Mouse (Mus musculus): Measurements from ENCODE around the gene Tmem256. TPM values are rescaled to one million over a fixed set of nuclear protein-coding genes. Genes with fewer than 3 reads are reported as not detected.

The Tmem256 gene
- total RNA-seq, 2 experiments from 2014 or later: 186 to 199 TPM

- intact Hi-C loops (cut with DNase I): no loop called here
- DNase-seq (ENCODE audit: low spot score): no peak
Measured at GRCm38 (mm10) chr11:69806378-69806777, 31.9 kb upstream of the Tmem256 start.

- DNase-seq (ENCODE audit: low spot score): no peak
- intact Hi-C loops (cut with DNase I): no loop called here
Measured at GRCm38 (mm10) chr11:69807641-69808040, 30.7 kb upstream of the Tmem256 start.

- intact Hi-C loops (cut with DNase I): loop anchor here (2.0 kb wide), 1 partner anchor 17 kb away; no protein-coding TSS in a partner anchor
- no peak for DNase-seq (ENCODE audit: low spot score)
Measured at GRCm38 (mm10) chr11:69810280-69810679, 28.0 kb upstream of the Tmem256 start.

GRCm38 (mm10) chr11:69815155-69815554, 23.2 kb upstream of the Tmem256 start, which contains the start of gene Gm39566:
Gene Gm39566, minus strand, starts transcription at chr11:69815298.
- intact Hi-C loops (cut with DNase I): no loop called here

GRCm38 (mm10) chr11:69816520-69816919, 21.8 kb upstream of the Tmem256 start:
- DNase-seq (ENCODE audit: low spot score): no peak
- intact Hi-C loops (cut with DNase I): no loop called here

More at GRCm38 (mm10) chr11:69815155-69815554, 23.2 kb upstream of the Tmem256 start, which contains the start of gene Gm39566:
- no peak for DNase-seq (ENCODE audit: low spot score)

GRCm38 (mm10) chr11:69818365-69818764, 19.9 kb upstream of the Tmem256 start, which contains the start of gene Spem2:
Gene Spem2, minus strand, starts transcription at chr11:69818465.
- DNase-seq (ENCODE audit: low spot score): no peak
- intact Hi-C loops (cut with DNase I): no loop called here

GRCm38 (mm10) chr11:69818871-69819270, 19.4 kb upstream of the Tmem256 start:
- no peak for DNase-seq (ENCODE audit: low spot score)
- intact Hi-C loops (cut with DNase I): no loop called here

- intact Hi-C loops (cut with DNase I): no loop called here
- DNase-seq (ENCODE audit: low spot score): no peak
Measured at GRCm38 (mm10) chr11:69822080-69822479, 16.2 kb upstream of the Tmem256 start, which contains the start of gene Spem1. Gene Spem1, minus strand, starts transcription at chr11:69822180.

- no peak for DNase-seq (ENCODE audit: low spot score)
- intact Hi-C loops (cut with DNase I): no loop called here
Measured at GRCm38 (mm10) chr11:69823456-69823855, 14.9 kb upstream of the Tmem256 start.

- no peak for DNase-seq (ENCODE audit: low spot score)
- intact Hi-C loops (cut with DNase I): no loop called here
Measured at GRCm38 (mm10) chr11:69828832-69829231, 9.5 kb upstream of the Tmem256 start.

- intact Hi-C loops (cut with DNase I): no loop called here
- DNase-seq (ENCODE audit: low spot score): no peak
Measured at GRCm38 (mm10) chr11:69833554-69833953, 4.8 kb upstream of the Tmem256 start.

GRCm38 (mm10) chr11:69834001-69834549, 4.2 kb upstream of the Tmem256 start:
- DNase-seq (ENCODE audit: low spot score): no peak
- intact Hi-C loops (cut with DNase I): no loop called here

- DNase-seq (ENCODE audit: low spot score): no peak
- intact Hi-C loops (cut with DNase I): no loop called here
Measured at GRCm38 (mm10) chr11:69835326-69835965, 2.9 kb upstream of the Tmem256 start.

- DNase-seq (ENCODE audit: low spot score): no peak
- intact Hi-C loops (cut with DNase I): loop anchor here (2.0 kb wide), 1 partner anchor 37 kb away; no protein-coding TSS in a partner anchor
Measured at GRCm38 (mm10) chr11:69835966-69836335, 2.4 kb upstream of the Tmem256 start.

GRCm38 (mm10) chr11:69836703-69837576, 1.4 kb upstream of the Tmem256 start:
- no peak for DNase-seq (ENCODE audit: low spot score)
- intact Hi-C loops (cut with DNase I): loop anchor here (2.0 kb wide), 1 partner anchor 38 kb away; no protein-coding TSS in a partner anchor

- DNase-seq (ENCODE audit: low spot score): no peak
- intact Hi-C loops (cut with DNase I): loop anchor here (2.0 kb wide), 1 partner anchor 39 kb away; no protein-coding TSS in a partner anchor
Measured at GRCm38 (mm10) chr11:69837604-69837951, 736 bp upstream of the Tmem256 start, which contains the start of gene Nlgn2. Gene Nlgn2, minus strand, starts transcription at chr11:69837784.

GRCm38 (mm10) chr11:69838714-69839104, 395 bp downstream of the Tmem256 start:
- DNase-seq (ENCODE audit: low spot score): no peak
- intact Hi-C loops (cut with DNase I): no loop called here

GRCm38 (mm10) chr11:69846198-69846680, 7.9 kb downstream of the Tmem256 start, which contains the start of gene Plscr3:
Gene Plscr3, plus strand, starts transcription at chr11:69846376.
- intact Hi-C loops (cut with DNase I): no loop called here
- peak; percentile 85 for DNase-seq (ENCODE audit: low spot score)

- intact Hi-C loops (cut with DNase I): no loop called here
- no peak for DNase-seq (ENCODE audit: low spot score)
Measured at GRCm38 (mm10) chr11:69846738-69847688, 8.7 kb downstream of the Tmem256 start.
